Mouse (Mus musculus): Measurements from ENCODE around the gene Clybl. TPM values are rescaled to one million over a fixed set of nuclear protein-coding genes. Genes with fewer than 3 reads are reported as not detected.

The Clybl gene
- polyA plus RNA-seq, 1 experiment from 2014 or later: 25.8 TPM

GRCm38 (mm10) chr14:122279462-122280308 is 98.2 kb downstream of the Clybl start:
- H3K9me3 ChIP-seq (replicated peaks; ENCODE audit: control insufficient read depth, low read length): no peaks in the 10 kb centered on the region
- H3K9ac ChIP-seq (ENCODE audit: low read length): no peak overlapping the region

DNA sequence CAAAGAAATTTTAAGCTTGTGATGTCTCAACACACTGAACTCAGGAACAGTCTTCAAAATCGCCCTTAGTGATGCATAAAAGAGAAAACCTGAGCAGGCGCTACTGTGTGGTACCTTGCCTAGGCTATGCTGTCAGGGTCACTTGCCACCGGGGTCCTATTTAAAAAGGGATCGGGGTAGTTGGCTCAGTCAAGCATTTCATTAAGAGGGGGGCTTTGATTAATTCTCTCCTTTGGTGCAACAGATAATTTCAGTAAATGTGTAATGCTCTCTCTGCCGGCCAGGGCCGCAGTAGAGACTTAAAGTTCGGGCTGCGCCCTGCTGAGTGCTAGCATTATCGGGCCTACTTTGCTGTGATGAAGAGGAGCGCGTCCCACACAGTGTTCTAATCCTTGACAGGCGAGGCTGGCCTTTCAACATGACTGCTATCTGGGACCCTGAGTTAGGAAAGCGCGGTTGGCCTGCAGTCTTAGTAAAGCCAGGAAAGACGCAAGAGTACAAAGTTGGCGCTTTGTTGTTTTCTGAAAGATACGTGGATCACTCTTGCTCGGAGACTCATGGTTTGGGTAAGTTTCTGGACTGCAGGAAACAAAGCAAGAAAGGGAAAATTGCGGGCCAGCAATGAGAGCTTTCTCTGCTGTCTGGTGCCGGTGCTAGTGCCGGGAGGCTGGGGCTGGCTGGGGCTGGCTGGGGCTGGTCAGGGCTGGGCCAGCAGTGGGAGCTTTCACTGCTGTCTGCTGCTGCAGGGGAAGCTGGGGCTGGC is 99.0 kb downstream of the Clybl start:
- no peaks in the 10 kb centered on the region for H3K27me3 ChIP-seq (ENCODE audit: control insufficient read depth, insufficient read depth, low read length)
- 39% methylated on average over 21 of the region's 21 CpGs for WGBS
- no peaks in the 10 kb centered on the region for H3K4me1 ChIP-seq (ENCODE audit: control insufficient read depth, insufficient read depth, low read length)
- H3K4me3 ChIP-seq (replicated peaks; ENCODE audit: low read length): no peak overlapping the region
- no peak overlapping the region for H3K27ac ChIP-seq (ENCODE audit: low read length)
- no peaks in the 10 kb centered on the region for H3K9me3 ChIP-seq (replicated peaks; ENCODE audit: control insufficient read depth, low read length)
- no peak overlapping the region for H3K9ac ChIP-seq (ENCODE audit: low read length)
- H3K4me2 ChIP-seq (ENCODE audit: low read depth, low read length): no peak overlapping the region
- no peak for ATAC-seq (ENCODE audit: insufficient read depth, low FRiP score)
- H3K36me3 ChIP-seq (ENCODE audit: control insufficient read depth, insufficient read depth, low read length): no peaks in the 10 kb centered on the region

More at GRCm38 (mm10) chr14:122279462-122280308, 98.2 kb downstream of the Clybl start:
- Histone ChIP-seq H3K36me3 (ENCODE audit: control insufficient read depth, insufficient read depth, low read length) (no peaks in the 10 kb centered on the region), H3K27ac (ENCODE audit: low read length) (no peak overlapping the region), H3K4me3 (replicated peaks; ENCODE audit: low read length) (no peak overlapping the region), H3K4me1 (ENCODE audit: control insufficient read depth, insufficient read depth, low read length) (no peaks in the 10 kb centered on the region), H3K27me3 (ENCODE audit: control insufficient read depth, insufficient read depth, low read length) (no peaks in the 10 kb centered on the region), H3K4me2 (ENCODE audit: low read depth, low read length) (no peak overlapping the region)
- WGBS: 68% methylated on average over 16 of the region's 16 CpGs
- no peak for ATAC-seq (ENCODE audit: insufficient read depth, low FRiP score)

GRCm38 (mm10) chr14:122281072-122281634 is 99.6 kb downstream of the Clybl start:
- Histone ChIP-seq H3K4me3 (replicated peaks; ENCODE audit: low read length) (no peak overlapping the region), H3K9me3 (replicated peaks; ENCODE audit: control insufficient read depth, low read length) (no peaks in the 10 kb centered on the region), H3K9ac (ENCODE audit: low read length) (no peak overlapping the region), H3K4me2 (ENCODE audit: low read depth, low read length) (no peak overlapping the region), H3K27me3 (ENCODE audit: control insufficient read depth, insufficient read depth, low read length) (no peaks in the 10 kb centered on the region), H3K4me1 (ENCODE audit: control insufficient read depth, insufficient read depth, low read length) (no peaks in the 10 kb centered on the region), H3K36me3 (ENCODE audit: control insufficient read depth, insufficient read depth, low read length) (no peaks in the 10 kb centered on the region), H3K27ac (ENCODE audit: low read length) (no peak overlapping the region)
- WGBS: 59% methylated on average over 9 of the region's 9 CpGs
- no peak for ATAC-seq (ENCODE audit: insufficient read depth, low FRiP score)

GRCm38 (mm10) chr14:122283959-122284358 is 102.5 kb downstream of the Clybl start:
- Histone ChIP-seq H3K9ac (ENCODE audit: low read length) (no peak overlapping the region), H3K4me2 (ENCODE audit: low read depth, low read length) (no peak overlapping the region), H3K9me3 (replicated peaks; ENCODE audit: control insufficient read depth, low read length) (no peaks in the 10 kb centered on the region), H3K4me1 (ENCODE audit: control insufficient read depth, insufficient read depth, low read length) (no peaks in the 10 kb centered on the region), H3K27me3 (ENCODE audit: control insufficient read depth, insufficient read depth, low read length) (no peaks in the 10 kb centered on the region), H3K4me3 (replicated peaks; ENCODE audit: low read length) (no peak overlapping the region), H3K27ac (ENCODE audit: low read length) (no peak overlapping the region), H3K36me3 (ENCODE audit: control insufficient read depth, insufficient read depth, low read length) (no peaks in the 10 kb centered on the region)
- no peak for ATAC-seq (ENCODE audit: insufficient read depth, low FRiP score)
- WGBS: 86% methylated on average over 5 of the region's 5 CpGs

DNA sequence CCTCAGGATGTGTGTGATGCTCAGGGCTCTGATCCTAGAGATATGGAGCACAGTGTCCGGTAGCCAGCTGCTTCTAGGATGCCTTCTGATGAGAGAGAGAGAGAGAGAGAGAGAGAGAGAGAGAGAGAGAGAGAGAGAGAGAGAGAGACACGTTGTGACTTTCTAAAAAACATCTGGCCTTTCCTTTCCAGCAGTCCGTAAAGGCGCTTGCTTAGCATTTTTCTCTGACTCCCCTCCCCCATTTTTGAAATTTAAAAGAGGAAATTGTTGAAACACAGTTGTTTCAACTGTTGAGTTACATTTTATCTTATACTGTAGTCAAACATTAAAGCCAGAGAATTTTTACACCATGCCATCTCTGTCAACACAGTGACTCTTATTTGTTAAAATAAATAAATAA is 114.9 kb downstream of the Clybl start:
- H3K4me2 ChIP-seq (ENCODE audit: low read depth, low read length): no peak overlapping the region
- no peak overlapping the region for H3K9ac ChIP-seq (ENCODE audit: low read length)
- no peak for ATAC-seq (ENCODE audit: insufficient read depth, low FRiP score)
- H3K4me1 ChIP-seq (ENCODE audit: control insufficient read depth, insufficient read depth, low read length): no peaks in the 10 kb centered on the region
- H3K36me3 ChIP-seq (ENCODE audit: control insufficient read depth, insufficient read depth, low read length): no peaks in the 10 kb centered on the region
- H3K4me3 ChIP-seq (replicated peaks; ENCODE audit: low read length): no peak overlapping the region
- H3K27ac ChIP-seq (ENCODE audit: low read length): no peak overlapping the region
- H3K9me3 ChIP-seq (replicated peaks; ENCODE audit: control insufficient read depth, low read length): no peaks in the 10 kb centered on the region
- no peaks in the 10 kb centered on the region for H3K27me3 ChIP-seq (ENCODE audit: control insufficient read depth, insufficient read depth, low read length)
- 41% methylated on average over 4 of the region's 4 CpGs for WGBS

GRCm38 (mm10) chr14:122296864-122297263 is 115.4 kb downstream of the Clybl start:
- Histone ChIP-seq H3K27me3 (ENCODE audit: control insufficient read depth, insufficient read depth, low read length) (no peaks in the 10 kb centered on the region), H3K9me3 (replicated peaks; ENCODE audit: control insufficient read depth, low read length) (no peaks in the 10 kb centered on the region), H3K4me2 (ENCODE audit: low read depth, low read length) (no peak overlapping the region), H3K4me3 (replicated peaks; ENCODE audit: low read length) (no peak overlapping the region), H3K9ac (ENCODE audit: low read length) (no peak overlapping the region), H3K36me3 (ENCODE audit: control insufficient read depth, insufficient read depth, low read length) (no peaks in the 10 kb centered on the region), H3K27ac (ENCODE audit: low read length) (no peak overlapping the region), H3K4me1 (ENCODE audit: control insufficient read depth, insufficient read depth, low read length) (no peaks in the 10 kb centered on the region)
- ATAC-seq (ENCODE audit: insufficient read depth, low FRiP score): no peak
- WGBS: 37% methylated on average over 2 of the region's 2 CpGs

DNA sequence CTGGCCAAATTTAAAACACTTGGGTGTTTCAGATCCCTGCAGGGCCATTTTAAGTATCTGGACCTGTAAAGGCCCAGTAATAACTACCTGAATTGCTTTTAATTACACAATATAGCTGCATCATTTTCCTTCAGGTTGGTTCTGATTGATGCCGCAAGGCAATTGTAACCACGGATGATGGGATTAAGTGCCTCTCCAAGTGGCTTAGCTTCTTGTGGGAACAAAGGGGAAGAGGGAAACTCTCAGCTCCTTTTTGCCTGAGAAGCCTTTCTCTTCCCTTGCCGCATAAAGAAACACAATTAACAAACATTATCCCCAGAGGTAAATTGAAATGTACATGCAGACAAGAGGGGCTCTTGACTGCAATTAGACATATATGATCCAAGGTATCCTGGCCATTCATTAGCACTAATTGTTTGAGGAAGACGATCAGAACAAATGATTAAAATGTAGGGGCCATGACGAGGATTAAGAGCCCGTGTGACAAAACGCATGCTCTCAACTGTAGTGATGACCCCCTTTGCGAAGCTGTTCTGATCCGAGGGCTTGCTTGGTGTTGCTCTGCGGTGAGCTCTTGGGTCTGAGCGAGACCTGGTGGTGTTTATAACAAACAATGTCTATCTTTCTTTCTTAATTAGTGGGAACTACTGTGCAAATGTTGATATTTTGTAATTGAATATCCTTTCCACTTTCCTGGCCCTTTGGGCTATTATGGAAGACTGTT is 116.0 kb downstream of the Clybl start:
- Histone ChIP-seq H3K9me3 (replicated peaks; ENCODE audit: control insufficient read depth, low read length) (no peaks in the 10 kb centered on the region), H3K27me3 (ENCODE audit: control insufficient read depth, insufficient read depth, low read length) (no peaks in the 10 kb centered on the region), H3K4me2 (ENCODE audit: low read depth, low read length) (no peak overlapping the region), H3K27ac (ENCODE audit: low read length) (no peak overlapping the region), H3K36me3 (ENCODE audit: control insufficient read depth, insufficient read depth, low read length) (no peaks in the 10 kb centered on the region), H3K9ac (ENCODE audit: low read length) (no peak overlapping the region), H3K4me3 (replicated peaks; ENCODE audit: low read length) (no peak overlapping the region), H3K4me1 (ENCODE audit: control insufficient read depth, insufficient read depth, low read length) (no peaks in the 10 kb centered on the region)
- 58% methylated on average over 11 of the region's 11 CpGs for WGBS
- no peak for ATAC-seq (ENCODE audit: insufficient read depth, low FRiP score)

DNA sequence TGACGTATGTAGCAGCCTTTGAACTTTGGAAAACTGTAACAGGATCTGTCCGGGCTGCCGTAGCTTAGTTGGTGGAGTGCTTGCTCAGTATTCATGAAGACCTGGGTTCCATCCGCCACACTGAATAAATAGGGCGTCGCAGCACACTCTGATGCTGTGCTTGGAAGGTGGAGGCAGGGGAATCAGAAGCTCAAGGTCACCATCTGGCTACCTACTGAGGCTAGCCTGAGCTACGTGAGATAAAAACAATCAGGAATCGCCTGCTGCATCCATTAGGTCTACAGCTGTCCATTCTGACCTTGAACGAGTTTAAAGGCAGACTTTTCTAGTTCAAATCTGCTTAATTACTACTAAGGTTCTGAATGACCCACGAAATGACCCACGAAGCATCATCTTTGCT is 118.8 kb downstream of the Clybl start:
- no peaks in the 10 kb centered on the region for H3K4me1 ChIP-seq (ENCODE audit: control insufficient read depth, insufficient read depth, low read length)
- no peak overlapping the region for H3K9ac ChIP-seq (ENCODE audit: low read length)
- H3K9me3 ChIP-seq (replicated peaks; ENCODE audit: control insufficient read depth, low read length): no peaks in the 10 kb centered on the region
- no peaks in the 10 kb centered on the region for H3K36me3 ChIP-seq (ENCODE audit: control insufficient read depth, insufficient read depth, low read length)
- H3K27ac ChIP-seq (ENCODE audit: low read length): no peak overlapping the region
- H3K4me2 ChIP-seq (ENCODE audit: low read depth, low read length): no peak overlapping the region
- H3K27me3 ChIP-seq (ENCODE audit: control insufficient read depth, insufficient read depth, low read length): no peaks in the 10 kb centered on the region
- ATAC-seq (ENCODE audit: insufficient read depth, low FRiP score): no peak
- no peak overlapping the region for H3K4me3 ChIP-seq (replicated peaks; ENCODE audit: low read length)
- WGBS: 77% methylated on average over 11 of the region's 11 CpGs

All from stomach, embryonic 16.5 days (tissue).